Mouse (Mus musculus) ES-E14 (cell line): ENCODE measurements around the gene Slc25a23. TPM values are rescaled to one million over a fixed set of nuclear protein-coding genes. Genes with fewer than 3 reads are reported as not detected.
A peak's percentile ranks its signal among the peaks of the same experiment; 100 is the strongest.

Experiments
- DNase-seq: peaks from one replicate; pipeline ENCODE4 v3.0.0-alpha.2; 2013; ENCODE audit warnings: low read depth, low spot score
- H3K27ac ChIP-seq: 2 replicates; pipeline ENCODE4 v1.5.1; 2012; ENCODE audit warnings: low read depth, mild to moderate bottlenecking, low read length, moderate library complexity, mixed read lengths; ENCODE audit not compliant: poor library complexity, insufficient read depth, severe bottlenecking
- H3K36me3 ChIP-seq: 2 replicates; pipeline ENCODE4 v1.6.1; 2012; ENCODE audit warnings: mild to moderate bottlenecking, low read length, moderate library complexity, mixed read lengths; ENCODE audit not compliant: control insufficient read depth, poor library complexity, insufficient read depth, severe bottlenecking
- H3K4me1 ChIP-seq, 2 experiments: fragments of 150-350 bp in 1 of 2; sonication (generic) in 1 of 2; 2 replicates each; pipeline ENCODE4 v1.6.1; 2012; ENCODE audit warnings: low read length in 2 of 2, mild to moderate bottlenecking in 1 of 2, mixed read lengths in 1 of 2; ENCODE audit not compliant: control insufficient read depth in 2 of 2, insufficient read depth in 2 of 2, poor library complexity in 1 of 2
- H3K4me3 ChIP-seq, 2 experiments: fragments of 150-350 bp in 1 of 2; sonication (generic) in 1 of 2; 2 replicates each; pipeline ENCODE4 v1.5.1; 2012; ENCODE audit warnings: low read length in 2 of 2, low read depth in 1 of 2, mild to moderate bottlenecking in 1 of 2, mixed read lengths in 1 of 2; ENCODE audit not compliant: insufficient read depth in 1 of 2, poor library complexity in 1 of 2, severe bottlenecking in 1 of 2
- H3K9ac ChIP-seq: 2 replicates; pipeline ENCODE4 v1.6.1; 2012; ENCODE audit warnings: low read depth, mild to moderate bottlenecking, low read length, mixed read lengths; ENCODE audit not compliant: poor library complexity, insufficient read depth, severe bottlenecking
- H3K9me3 ChIP-seq: fragments of 150-350 bp; sonication (generic); 2 replicates; pipeline ENCODE4 v1.6.1; 2012; ENCODE audit warnings: low read depth, mild to moderate bottlenecking, low read length; ENCODE audit not compliant: control insufficient read depth, insufficient read depth
- CHD2 ChIP-seq: IDR thresholded peaks from 2 replicates; pipeline ENCODE4 v1.6.1; 2014; ENCODE audit warnings: mild to moderate bottlenecking, low read depth, low read length, inconsistent platforms
- HCFC1 ChIP-seq: IDR thresholded peaks from 2 replicates; pipeline ENCODE4 v1.6.1; 2012; ENCODE audit warnings: low read length, inconsistent platforms, borderline replicate concordance; ENCODE audit not compliant: insufficient read depth
- MAFK ChIP-seq: IDR thresholded peaks from 2 replicates; pipeline ENCODE4 v1.6.1; 2014; ENCODE audit warnings: mild to moderate bottlenecking, low read depth, low read length, inconsistent platforms; ENCODE audit not compliant: insufficient read depth
- ZC3H11A ChIP-seq: IDR thresholded peaks from 2 replicates; pipeline ENCODE4 v1.6.1; 2012; ENCODE audit warnings: low read depth, mild to moderate bottlenecking, inconsistent platforms, low read length, borderline replicate concordance
- ZNF384 ChIP-seq: IDR thresholded peaks from 2 replicates; pipeline ENCODE4 v1.6.1; 2012; ENCODE audit warnings: low read depth, low read length, inconsistent platforms
- in situ Hi-C, 2 experiments: fragments of 600-800 bp; cut with MboI; formaldehyde crosslinking; loops; one replicate each; pipeline ENCODE4 v1.15.1; 2025; ENCODE audit warnings: low sequenced_read_pairs in 2 of 2, inconsistent platforms in 1 of 2; ENCODE audit not compliant: unreplicated experiment in 2 of 2
- total RNA-seq: library from RNA; depleted of rRNA; stranded (reverse); fragments of 300-350 nt; gene quantifications from 2 replicates; pipeline ENCODE4 v1.2.3, GENCODE M21; 2012; rRNA removed

The Slc25a23 gene
- 5.2 and 5.9 TPM in 2 replicates for total RNA-seq

GRCm38 (mm10) chr17:57059486-57059977, at the start of gene Slc25a23:
Gene Slc25a23, minus strand, starts transcription at chr17:57059863.
- H3K9ac ChIP-seq, result peak within 1 kb of the TSS; percentile 77
- no peaks in the 10 kb centered on the region; the same call in 1 of the 2 replicates for H3K36me3 ChIP-seq
- peaks cover 0 to 17% of the 10 kb centered on the region in 2 experiments; a peak in 2 of 4 replicates for H3K4me1 ChIP-seq
- TF ChIP-seq CHD2 (no peak), HCFC1 (no peak), MAFK (no peak)
- no peak within 1 kb of the TSS for H3K27ac ChIP-seq
- H3K4me3 ChIP-seq, result peak within 1 kb of the TSS; percentile 92 to 98
- in situ Hi-C loops, result loop anchor here in 1 of 2 experiments (10.0 kb wide), 1 partner anchor 275 kb away; no protein-coding TSS in a partner anchor
- no peaks in the 10 kb centered on the region for H3K9me3 ChIP-seq
- DNase-seq, result peak; percentile 71

GRCm38 (mm10) chr17:57108666-57109171, 49.1 kb upstream of the Slc25a23 start:
- peaks cover 3% of the 10 kb centered on the region; the same call in 1 of the 2 replicates for H3K36me3 ChIP-seq
- DNase-seq, result no peak
- H3K9ac ChIP-seq, result no peak overlapping the region
- H3K9me3 ChIP-seq, result no peaks in the 10 kb centered on the region
- H3K4me3 ChIP-seq, result no peak overlapping the region
- H3K27ac ChIP-seq, result no peak overlapping the region
- in situ Hi-C loops, result no loop called here
- TF ChIP-seq MAFK, result no peak
- no peak for TF ChIP-seq ZC3H11A
- no peak for TF ChIP-seq CHD2
- no peak for TF ChIP-seq ZNF384
- no peak for TF ChIP-seq HCFC1
- peaks cover 0 to 9% of the 10 kb centered on the region in 2 experiments; a peak in 1 of 4 replicates for H3K4me1 ChIP-seq

- Histone ChIP-seq H3K4me1 (peaks cover 0 to 9% of the 10 kb centered on the region in 2 experiments; a peak in 1 of 4 replicates), H3K9me3 (no peaks in the 10 kb centered on the region), H3K4me3 (no peak overlapping the region), H3K27ac (no peak overlapping the region), H3K36me3 (peaks cover 3% of the 10 kb centered on the region; the same call in 1 of the 2 replicates), H3K9ac (no peak overlapping the region)
- in situ Hi-C loops, result no loop called here
- no peak for DNase-seq
- TF ChIP-seq CHD2, result no peak
- TF ChIP-seq MAFK, result no peak
- TF ChIP-seq ZNF384, result no peak
- TF ChIP-seq HCFC1, result no peak
- no peak for TF ChIP-seq ZC3H11A
Observed at GRCm38 (mm10) chr17:57108040-57108665, 48.5 kb upstream of the Slc25a23 start.

- TF ChIP-seq CHD2 (no peak), ZC3H11A (no peak), MAFK (no peak), HCFC1 (no peak), ZNF384 (no peak)
- in situ Hi-C loops, result no loop called here
- H3K9ac ChIP-seq, result no peak overlapping the region
- no peak overlapping the region for H3K4me3 ChIP-seq
- H3K27ac ChIP-seq, result no peak overlapping the region
- H3K36me3 ChIP-seq, result peaks cover 3% of the 10 kb centered on the region; the same call in 1 of the 2 replicates
- DNase-seq, result no peak
- H3K4me1 ChIP-seq, result peaks cover 0 to 9% of the 10 kb centered on the region in 2 experiments; a peak in 1 of 4 replicates
- H3K9me3 ChIP-seq, result no peaks in the 10 kb centered on the region
Observed at GRCm38 (mm10) chr17:57107064-57107463, 47.4 kb upstream of the Slc25a23 start.
